Mouse (Mus musculus) common myeloid progenitor, adult 5-6 weeks (primary cell): ENCODE measurements around the gene Nrip3. TPM values are rescaled to one million over a fixed set of nuclear protein-coding genes. Genes with fewer than 3 reads are reported as not detected.

Experiments
- ATAC-seq: replicated peaks from 2 replicates; pipeline ENCODE4 v1.8.0; 2016; ENCODE audit warnings: low read depth, mild to moderate bottlenecking, moderate TSS enrichment, inconsistent platforms; ENCODE audit not compliant: poor library complexity, severe bottlenecking
- total RNA-seq: library from RNA; stranded (forward); fragments of 200-1000, 187-1606 nt; gene quantifications from 2 replicates; pipeline ENCODE4 v1.2.3, GENCODE M21; 2017

Gene Nrip3
- total RNA-seq, 1 experiment from 2014 or later, result 0.41 TPM

- ATAC-seq, result no peak
Measured at GRCm38 (mm10) chr7:109712198-109712597, 69.6 kb downstream of the Nrip3 start.

DNA sequence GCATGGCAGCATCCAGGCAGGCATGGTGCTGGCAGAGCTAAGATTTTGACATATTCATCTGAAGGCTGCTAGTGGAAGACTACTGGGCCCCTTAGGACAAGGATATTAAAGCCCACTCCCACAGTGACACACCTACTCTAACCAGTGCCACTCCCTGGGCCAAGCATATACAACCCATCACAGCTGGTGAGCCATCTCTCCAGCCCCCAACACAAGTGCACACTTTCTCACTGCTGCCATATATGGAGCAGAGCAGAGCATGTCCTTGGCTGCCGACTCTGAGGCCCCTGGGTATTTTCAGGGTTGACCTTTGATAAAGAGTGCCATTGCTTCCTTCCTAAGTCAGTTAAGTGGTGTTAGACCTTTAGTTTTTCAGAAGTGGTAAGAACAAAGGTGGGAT lies 71.8 kb downstream of the Nrip3 start:
- no peak for ATAC-seq

DNA sequence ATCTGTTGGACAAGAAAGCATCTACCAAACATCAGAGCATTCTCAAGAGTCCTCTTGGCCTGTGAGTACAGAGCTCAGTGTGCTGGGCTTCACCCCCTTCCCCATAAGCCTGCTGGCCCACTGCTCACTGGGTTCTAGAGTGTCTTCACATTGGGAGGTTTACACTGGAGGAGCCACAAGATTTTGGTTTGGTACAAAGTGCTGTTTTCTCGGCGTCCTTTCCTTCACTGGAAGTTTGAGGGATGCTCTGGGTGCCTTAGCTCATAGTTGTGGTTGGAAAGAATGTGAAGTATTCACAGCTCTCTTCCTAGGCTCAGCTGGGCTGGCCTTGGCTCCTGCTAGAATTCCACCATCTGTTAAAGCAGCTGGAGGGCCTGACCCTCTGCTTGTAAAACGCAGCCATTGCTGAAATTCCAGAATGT lies 72.9 kb downstream of the Nrip3 start:
- ATAC-seq, result no peak

Other genes with a start within 250 kb of the Nrip3 start
- 5.6 and 11.7 TPM in 2 replicates for gene St5, start 78.4 kb downstream of the Nrip3 start, total RNA-seq
- 29.0 and 61.0 TPM in 2 replicates for gene Akip1, start 78.3 kb downstream of the Nrip3 start, total RNA-seq
- not detected in 2 replicates for gene BC051019, start 58.2 kb downstream of the Nrip3 start, total RNA-seq
- not detected in 2 replicates for gene Ascl3, start 50.3 kb downstream of the Nrip3 start, total RNA-seq
- 11.0 and 21.5 TPM in 2 replicates for gene Tmem9b, start 29.1 kb downstream of the Nrip3 start, total RNA-seq
- gene Scube2, start 83.7 kb upstream of the Nrip3 start, total RNA-seq, result not detected in 2 replicates
- gene Dennd5a, start 178.4 kb upstream of the Nrip3 start, total RNA-seq, result 73.3 and 77.4 TPM in 2 replicates
- gene Tmem41b, start 204.9 kb upstream of the Nrip3 start, total RNA-seq, result 26.0 and 33.6 TPM in 2 replicates
- 253 and 293 TPM in 2 replicates for gene Ipo7, start 236.2 kb upstream of the Nrip3 start, total RNA-seq